Mouse (Mus musculus): Measurements from ENCODE around the gene Rab25.

DNA sequence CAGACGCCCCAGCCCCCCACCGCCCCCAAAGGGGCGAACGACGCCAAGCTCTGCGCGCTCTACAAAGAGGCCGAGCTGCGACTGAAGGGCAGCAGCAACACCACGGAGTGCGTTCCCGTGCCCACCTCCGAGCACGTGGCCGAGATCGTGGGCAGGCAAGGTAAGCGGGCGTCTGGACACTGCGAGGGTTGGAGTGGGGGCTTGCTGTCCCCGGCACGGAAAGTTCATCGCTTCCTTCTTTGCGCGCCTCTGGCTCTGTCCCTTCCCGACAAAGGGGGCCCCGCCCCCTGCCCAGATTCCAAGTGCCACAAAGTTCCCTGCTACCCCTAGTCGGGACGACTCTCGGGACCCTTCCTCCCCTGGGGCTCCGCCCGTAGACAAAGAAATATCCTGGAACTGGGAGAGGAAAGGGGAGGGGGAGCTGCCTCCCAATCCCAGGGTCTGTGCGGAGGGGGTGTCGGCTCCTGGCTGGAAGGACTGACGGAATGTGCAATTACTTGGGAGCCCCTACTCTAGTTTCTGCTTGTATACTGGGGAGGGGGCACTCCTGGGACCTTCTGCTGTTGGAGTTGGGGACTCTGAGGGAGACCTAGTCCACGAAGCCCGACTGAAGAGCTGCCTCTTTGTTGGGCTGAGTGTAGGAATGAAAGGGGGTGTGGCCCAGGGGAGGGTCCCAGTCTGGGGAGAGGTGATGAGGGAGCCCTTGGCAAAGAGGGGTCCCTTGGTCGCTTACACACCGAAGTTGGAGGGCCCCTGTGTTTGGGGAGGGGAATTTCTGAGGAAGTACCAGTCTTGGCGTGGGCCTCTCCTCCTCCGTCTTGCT, 15.2 kb downstream of the Rab25 start:
- no peak for TF ChIP-seq CTCF (IDR thresholded peaks at IDR 0.05)
- no peak for TF ChIP-seq POLR2A (IDR thresholded peaks at IDR 0.05; ENCODE audit: insufficient read depth, low read depth, low read length)

Data from heart, adult 2 months (tissue).